16 mouse cellular contexts compared by ENCODE assay signal in the genomic region with DNA sequence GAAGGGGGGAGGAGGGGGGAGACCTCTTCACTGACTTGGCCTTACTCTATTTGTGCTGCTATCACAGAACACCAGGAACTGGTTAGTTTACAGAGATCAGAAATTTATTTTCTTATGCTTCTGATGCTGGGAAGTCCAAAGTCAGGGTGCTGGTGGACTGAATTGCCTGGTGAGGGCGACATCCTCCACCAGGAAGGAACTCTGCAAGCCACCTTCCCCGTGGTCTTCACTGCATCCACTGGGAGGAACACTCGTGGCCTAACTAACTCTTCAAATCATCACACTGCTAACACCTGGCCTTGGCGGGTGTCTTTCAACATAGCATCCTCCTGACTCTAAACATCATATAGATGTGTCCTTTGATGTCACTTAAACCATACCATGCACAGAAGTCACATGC.
DNase-seq lines count a peak whose midpoint lies in the region; ATAC-seq and TF ChIP-seq lines count a peak whose summit lies in the region.
"Had no signal": no experiment of that assay in that cellular context is flagged by ENCODE, and none has a peak within 500 bp of the region (broad histone marks: within the 10 kb centered on the region; RNA-seq: fewer than 3 reads in every experiment).

No protein-coding gene starts in this region.

- no peaks in the 10 kb centered on the region for H3K27me3 ChIP-seq in heart, adult 2 months (ENCODE audit: control insufficient read depth, insufficient read depth, low read length)
- H3K27me3 ChIP-seq in liver, embryonic 14.5 days (ENCODE audit: control insufficient read depth, insufficient read depth, low read length) = no peaks in the 10 kb centered on the region
- H3K27me3 ChIP-seq in CH12.LX (replicated peaks) = no peaks in the 10 kb centered on the region
- H3K27me3 ChIP-seq: embryonic facial prominence, embryonic 15.5 days; limb, embryonic 13.5 days; midbrain, embryonic 12.5 days had no signal

- H3K4me2 ChIP-seq in liver, embryonic 14.5 days (ENCODE audit: low read depth) = no peak overlapping the region
- H3K4me2 ChIP-seq in CH12.LX (ENCODE audit: insufficient read depth, low read depth, poor library complexity, severe bottlenecking) = no peak overlapping the region
- H3K4me2 ChIP-seq: embryonic facial prominence, embryonic 15.5 days; limb, embryonic 13.5 days; midbrain, embryonic 12.5 days had no signal

- intact Hi-C loops in heart, adult 2 months (cut with DNase I) = loop anchor here (2.0 kb wide), 1 partner anchor 151 kb away; no protein-coding TSS in a partner anchor

- no peaks in the 10 kb centered on the region for H3K36me3 ChIP-seq in heart, adult 2 months (ENCODE audit: control insufficient read depth, insufficient read depth, low read length)
- no peaks in the 10 kb centered on the region for H3K36me3 ChIP-seq in liver, embryonic 14.5 days (replicated peaks; ENCODE audit: control insufficient read depth, insufficient read depth, low read depth)
- no peaks in the 10 kb centered on the region for H3K36me3 ChIP-seq in CH12.LX (replicated peaks in 1 of 2; ENCODE audit: control insufficient read depth in 1 of 2, insufficient read depth in 1 of 2, low read length in 1 of 2)

- TF ChIP-seq RAD21 in CH12.LX (IDR thresholded peaks at IDR 0.05; ENCODE audit: low read depth, low read length) = peak; percentile 54

- no peak for ATAC-seq in liver, embryonic 14.5 days (ENCODE audit: insufficient read depth)
- no peak for ATAC-seq in inflammation-experienced regulatory T-cells, adult 6 months

- dilution Hi-C loops in CH12.LX (cut with MboI; ENCODE audit: extremely low pct_ligation_motif_present, extremely low pct_unique_long_range_greater_than_20kb, low sequenced_read_pairs) = no loop called here

- no peak for TF ChIP-seq EP300 in heart, adult 2 months (IDR thresholded peaks at IDR 0.05; ENCODE audit: insufficient read depth, low read depth, low read length)
- TF ChIP-seq EP300 in liver, embryonic 14.5 days (IDR thresholded peaks at IDR 0.05; ENCODE audit: low read depth) = no peak
- TF ChIP-seq EP300 in CH12.LX (IDR thresholded peaks at IDR 0.05; ENCODE audit: low read length) = no peak

- no peak for DNase-seq in heart, adult 2 months
- no peak for DNase-seq in heart, adult 8-10 months (ENCODE audit: low spot score)
- no peak for DNase-seq in liver, embryonic 14.5 days (ENCODE audit: low read depth in 3 of 3, low spot score in 3 of 3)
- DNase-seq in liver (no peak), CH12.LX (ENCODE audit: extremely low read depth) (no peak)
- no peak for DNase-seq in adrenal gland, postnatal 36 days
- DNase-seq: cerebellum, postnatal 14 days; heart, adult 11 months; kidney, adult 9 months; kidney, postnatal 36 days; thymus, postnatal 36 days had no signal

- H3K79me2 ChIP-seq in heart, adult 2 months (replicated peaks; ENCODE audit: control insufficient read depth, insufficient read depth, low read length) = peaks cover 4% of the 10 kb centered on the region; the same call in 1 of the 2 replicates
- H3K79me2 ChIP-seq in CH12.LX (replicated peaks; ENCODE audit: control insufficient read depth, extremely low read depth, insufficient read depth, poor library complexity, severe bottlenecking) = no peaks in the 10 kb centered on the region

- in situ Hi-C loops in CH12.LX (cut with MboI; ENCODE audit: low pct_ligation_motif_present, low pct_unique_long_range_greater_than_20kb, low sequenced_read_pairs) = no loop called here

- H3K4me1 ChIP-seq in heart, adult 2 months (ENCODE audit: control insufficient read depth, insufficient read depth, low read length) = peaks cover 4% of the 10 kb centered on the region
- no peaks in the 10 kb centered on the region for H3K4me1 ChIP-seq in liver, embryonic 14.5 days (replicated peaks; ENCODE audit: control insufficient read depth in 2 of 2, insufficient read depth in 2 of 2, low read length in 1 of 2)
- H3K4me1 ChIP-seq in CH12.LX (ENCODE audit: control insufficient read depth in 1 of 2, insufficient read depth in 2 of 2) = peaks cover 0 to 12% of the 10 kb centered on the region in 2 experiments; a peak in 3 of 4 replicates
- no peaks in the 10 kb centered on the region; the same call in 1 of the 2 replicates for H3K4me1 ChIP-seq in bone marrow, adult 2 months (ENCODE audit: control insufficient read depth, insufficient read depth, low read length)

- no peak for TF ChIP-seq POLR2A in heart, adult 2 months (IDR thresholded peaks at IDR 0.05; ENCODE audit: insufficient read depth, low read depth, low read length)
- TF ChIP-seq POLR2A in CH12.LX (IDR thresholded peaks at IDR 0.05; ENCODE audit: low read depth, low read length) = no peak
- TF ChIP-seq POLR2A in bone marrow, adult 2 months (IDR thresholded peaks at IDR 0.05; ENCODE audit: borderline replicate concordance, control insufficient read depth, low read depth, low read length) = no peak

- H3K9ac ChIP-seq in heart, adult 2 months (ENCODE audit: low read depth, low read length) = no peak overlapping the region
- H3K9ac ChIP-seq in liver, embryonic 14.5 days (replicated peaks) = no peak overlapping the region
- no peak overlapping the region for H3K9ac ChIP-seq in CH12.LX (ENCODE audit: insufficient read depth, low read depth)
- H3K9ac ChIP-seq: embryonic facial prominence, embryonic 15.5 days; limb, embryonic 13.5 days; midbrain, embryonic 12.5 days had no signal

- no peak overlapping the region for H3K4me3 ChIP-seq in heart, adult 2 months
- no peak overlapping the region for H3K4me3 ChIP-seq in liver, embryonic 14.5 days (ENCODE audit: insufficient read depth in 1 of 2, low read depth in 2 of 2, low read length in 2 of 2)
- no peak overlapping the region for H3K4me3 ChIP-seq in CH12.LX (replicated peaks in 1 of 3; ENCODE audit: low read depth in 2 of 3, low read length in 2 of 3, poor library complexity in 1 of 3)
- H3K4me3 ChIP-seq in bone marrow, adult 2 months (replicated peaks; ENCODE audit: control insufficient read depth, low read depth, low read length) = no peak overlapping the region
- H3K4me3 ChIP-seq: embryonic facial prominence, embryonic 15.5 days; limb, embryonic 13.5 days; midbrain, embryonic 12.5 days had no signal

- no peaks in the 10 kb centered on the region for H3K9me3 ChIP-seq in liver, embryonic 14.5 days (ENCODE audit: control insufficient read depth, low read length)
- no peaks in the 10 kb centered on the region for H3K9me3 ChIP-seq in CH12.LX (replicated peaks; ENCODE audit: low read length)
- H3K9me3 ChIP-seq: embryonic facial prominence, embryonic 15.5 days; limb, embryonic 13.5 days; midbrain, embryonic 12.5 days had no signal

- TF ChIP-seq CTCF in heart, adult 2 months (IDR thresholded peaks at IDR 0.05) = peak; percentile 53
- peak; percentile 13; the same call in 1 of the 2 replicates for TF ChIP-seq CTCF in liver, embryonic 14.5 days (IDR thresholded peaks at IDR 0.05; ENCODE audit: low read depth)
- peak in 1 of 2 experiments; percentile 48; a peak in 2 of 4 replicates for TF ChIP-seq CTCF in CH12.LX (conservative IDR thresholded peaks at IDR 0.05 in 1 of 2, IDR thresholded peaks at IDR 0.05 in 1 of 2; ENCODE audit: low read depth in 2 of 2, low read length in 2 of 2)
- peak; percentile 27; the same call in 1 of the 2 replicates for TF ChIP-seq CTCF in bone marrow, adult 2 months (IDR thresholded peaks at IDR 0.05; ENCODE audit: control insufficient read depth, insufficient read depth, low read length)

- no peak overlapping the region for H3K27ac ChIP-seq in heart, adult 2 months
- H3K27ac ChIP-seq in liver, embryonic 14.5 days = no peak overlapping the region
- no peak overlapping the region for H3K27ac ChIP-seq in CH12.LX (ENCODE audit: insufficient read depth, low read depth)
- H3K27ac ChIP-seq in bone marrow, adult 2 months (ENCODE audit: control insufficient read depth, insufficient read depth, low read depth, low read length, poor library complexity) = no peak overlapping the region
- H3K27ac ChIP-seq: embryonic facial prominence, embryonic 15.5 days; limb, embryonic 13.5 days; midbrain, embryonic 12.5 days had no signal

- WGBS in heart, adult 2 months = 56% methylated on average over 4 of the region's 4 CpGs
- 29% methylated on average over 4 of the region's 4 CpGs for WGBS in liver, embryonic 14.5 days (ENCODE audit: insufficient replicate concordance)
- WGBS in bone marrow, adult 2 months = 44% methylated on average over 4 of the region's 4 CpGs

TF ChIP-seq in CH12.LX, 34 proteins besides CTCF, POLR2A, EP300 and RAD21:
- TF ChIP-seq SIN3A (IDR thresholded peaks at IDR 0.05; ENCODE audit: low read length) (no peak), MEF2A (IDR thresholded peaks at IDR 0.05; ENCODE audit: borderline replicate concordance, low read depth, low read length) (no peak), SMC3 (IDR thresholded peaks at IDR 0.05; ENCODE audit: low read depth, low read length) (peak; percentile 33), TBP (conservative IDR thresholded peaks at IDR 0.05; ENCODE audit: low read depth, low read length) (no peak)
